Mouse (Mus musculus) hindbrain, embryonic 13.5 days (tissue): ENCODE results near the gene Mc3r. TPM values are rescaled to one million over a fixed set of nuclear protein-coding genes. Genes with fewer than 3 reads are reported as not detected.

ENCODE experiments used
- ATAC-seq: fragments of 200-750 bp; cut with Nextera tagmentation; 2 replicates; pipeline ENCODE4 v1.8.0; 2017; ENCODE audit warnings: moderate TSS enrichment; ENCODE audit not compliant: low FRiP score
- H3K27ac ChIP-seq: fragments of 300-500 bp; sonication (generic); 2 replicates; pipeline ENCODE4 v1.5.1; 2015; ENCODE audit warnings: inconsistent platforms, mild to moderate bottlenecking, moderate library complexity
- H3K27me3 ChIP-seq: fragments of 300-500 bp; sonication (generic); 2 replicates; pipeline ENCODE4 v1.6.1; 2015; ENCODE audit warnings: mild to moderate bottlenecking, inconsistent platforms
- H3K36me3 ChIP-seq: fragments of 300-500 bp; sonication (generic); 2 replicates; pipeline ENCODE4 v1.6.1; 2015; ENCODE audit warnings: mild to moderate bottlenecking, inconsistent platforms
- H3K4me1 ChIP-seq: fragments of 300-500 bp; sonication (generic); replicated peaks from 2 replicates; pipeline ENCODE4 v1.6.1; 2015; ENCODE audit warnings: inconsistent platforms
- H3K4me2 ChIP-seq: fragments of 300-500 bp; sonication (generic); 2 replicates; pipeline ENCODE4 v1.6.1; 2015; ENCODE audit warnings: inconsistent platforms, mild to moderate bottlenecking, moderate library complexity
- H3K4me3 ChIP-seq: fragments of 300-500 bp; sonication (generic); 2 replicates; pipeline ENCODE4 v1.5.1; 2015; ENCODE audit warnings: mild to moderate bottlenecking, inconsistent platforms
- H3K9ac ChIP-seq: fragments of 300-500 bp; sonication (generic); 2 replicates; pipeline ENCODE4 v1.6.1; 2015; ENCODE audit warnings: mild to moderate bottlenecking, inconsistent platforms
- H3K9me3 ChIP-seq: fragments of 300-500 bp; sonication (generic); 2 replicates; pipeline ENCODE4 v1.6.1; 2016; ENCODE audit warnings: inconsistent platforms
- WGBS: fragments of 180-500 bp; shearing (Covaris S2); methylation state at CpG from one replicate; pipeline ENCODE4 v1.1.7; 2015; 5-methylcytosine and 5-hydroxymethylcytosine counted together
- polyA plus RNA-seq: library from polyadenylated mRNA; unstranded; fragments of >200 nt; fragmentation: Nextera tagmentation; extraction: Ambion mirVana; gene quantifications from 2 replicates; pipeline ENCODE4 v1.2.1, GENCODE M21; 2015

Gene Mc3r
- polyA plus RNA-seq, 1 experiment from 2014 or later = 0.06 TPM

- no peak for ATAC-seq
- 82% methylated on average over 7 of the region's 7 CpGs for WGBS
- H3K4me3 ChIP-seq = no peak overlapping the region
- peaks cover 23% of the 10 kb centered on the region for H3K27me3 ChIP-seq
- H3K36me3 ChIP-seq = no peaks in the 10 kb centered on the region
- H3K9ac ChIP-seq = no peak overlapping the region
- no peak overlapping the region for H3K4me2 ChIP-seq
- H3K27ac ChIP-seq = no peak overlapping the region
- H3K4me1 ChIP-seq = 0 out of 2 replicates have a peak, but pooled peaks cover 3% of the 10 kb centered on the region
- H3K9me3 ChIP-seq = no peaks in the 10 kb centered on the region
These were observed 25.4 kb upstream of the Mc3r start for GRCm38 (mm10) chr2:172222891-172223290.

- H3K27ac ChIP-seq = no peak overlapping the region
- WGBS = 90% methylated on average over 8 of the region's 8 CpGs
- no peak for ATAC-seq
These were observed 24.7 kb upstream of the Mc3r start for GRCm38 (mm10) chr2:172223451-172224200.

DNA sequence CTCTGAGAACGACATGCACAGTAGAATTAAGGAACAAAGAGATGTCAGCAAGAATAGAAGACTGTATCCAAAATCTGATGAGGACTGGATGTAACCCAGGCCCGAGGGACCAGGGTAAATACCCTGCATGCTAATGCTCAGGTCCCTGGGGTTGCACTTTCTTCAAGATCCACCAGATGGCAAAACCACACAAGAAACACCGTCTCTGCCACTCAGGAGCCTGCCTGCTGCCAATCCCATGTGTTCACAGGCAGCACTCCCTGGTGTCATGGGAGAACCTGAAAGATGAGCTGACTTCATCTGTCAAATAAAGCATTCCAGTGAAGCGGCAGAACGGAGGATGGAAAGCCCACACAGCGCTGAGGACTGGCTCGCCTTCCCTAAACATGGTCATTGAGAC, 21.3 kb upstream of the Mc3r start:
- ATAC-seq = peak; percentile 59
- H3K27me3 ChIP-seq = peaks cover 22% of the 10 kb centered on the region
- WGBS = 36% methylated on average over 7 of the region's 7 CpGs
- H3K4me3 ChIP-seq = no peak overlapping the region
- no peaks in the 10 kb centered on the region for H3K36me3 ChIP-seq
- no peak overlapping the region for H3K4me2 ChIP-seq
- 0 out of 2 replicates have a peak, but pooled peaks cover 3% of the 10 kb centered on the region for H3K4me1 ChIP-seq
- no peaks in the 10 kb centered on the region for H3K9me3 ChIP-seq
- no peak overlapping the region for H3K9ac ChIP-seq
- no peak overlapping the region for H3K27ac ChIP-seq

More at GRCm38 (mm10) chr2:172223451-172224200, 24.7 kb upstream of the Mc3r start:
- Histone ChIP-seq H3K27me3 (peaks cover 23% of the 10 kb centered on the region), H3K4me3 (no peak overlapping the region), H3K4me2 (no peak overlapping the region), H3K4me1 (0 out of 2 replicates have a peak, but pooled peaks cover 3% of the 10 kb centered on the region), H3K9ac (no peak overlapping the region), H3K9me3 (no peaks in the 10 kb centered on the region), H3K36me3 (no peaks in the 10 kb centered on the region)

DNA sequence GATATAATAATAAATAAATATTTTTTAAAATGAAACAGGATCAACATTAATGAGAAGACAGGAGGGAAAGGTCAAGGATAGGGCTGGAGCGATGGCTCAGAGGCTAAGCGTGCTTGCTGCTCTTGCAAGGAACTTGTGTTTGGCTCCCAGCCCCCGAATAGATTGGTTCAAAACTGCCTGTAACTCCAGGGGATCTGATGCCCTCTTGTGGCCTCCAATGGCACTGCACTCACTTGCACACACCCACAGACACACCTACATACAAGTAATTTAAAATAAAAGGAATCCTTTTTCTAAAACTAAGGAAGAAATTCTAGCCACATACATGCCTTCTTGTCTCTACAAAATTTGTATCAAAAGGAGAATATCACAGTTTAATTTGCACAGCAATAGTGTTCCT, 20.5 kb upstream of the Mc3r start:
- no peak for ATAC-seq
- no peaks in the 10 kb centered on the region for H3K9me3 ChIP-seq
- WGBS = 99% methylated on average over 3 of the region's 3 CpGs

GRCm38 (mm10) chr2:172229190-172229589, 19.1 kb upstream of the Mc3r start:
- H3K27ac ChIP-seq = no peak overlapping the region
- H3K4me2 ChIP-seq = no peak overlapping the region
- H3K4me1 ChIP-seq = 0 out of 2 replicates have a peak, but pooled peaks cover 3% of the 10 kb centered on the region
- H3K4me3 ChIP-seq = no peak overlapping the region
- 65% methylated on average over 3 of the region's 3 CpGs for WGBS
- peaks cover 7% of the 10 kb centered on the region; the same call in 1 of the 2 replicates for H3K27me3 ChIP-seq
- no peak for ATAC-seq
- no peak overlapping the region for H3K9ac ChIP-seq
- H3K36me3 ChIP-seq = no peaks in the 10 kb centered on the region
- no peaks in the 10 kb centered on the region for H3K9me3 ChIP-seq

More for the DNA sequence above, 20.5 kb upstream of the Mc3r start:
- H3K36me3 ChIP-seq = no peaks in the 10 kb centered on the region
- H3K27ac ChIP-seq = no peak overlapping the region
- H3K4me3 ChIP-seq = no peak overlapping the region
- no peak overlapping the region for H3K4me2 ChIP-seq
- H3K9ac ChIP-seq = no peak overlapping the region
- H3K4me1 ChIP-seq = 0 out of 2 replicates have a peak, but pooled peaks cover 3% of the 10 kb centered on the region
- peaks cover 14% of the 10 kb centered on the region for H3K27me3 ChIP-seq

- H3K9ac ChIP-seq = no peak overlapping the region
- peaks cover 4% of the 10 kb centered on the region; the same call in 1 of the 2 replicates for H3K27me3 ChIP-seq
- no peaks in the 10 kb centered on the region for H3K36me3 ChIP-seq
- H3K4me2 ChIP-seq = no peak overlapping the region
- H3K4me1 ChIP-seq = 0 out of 2 replicates have a peak, but pooled peaks cover 3% of the 10 kb centered on the region
- no peak overlapping the region for H3K4me3 ChIP-seq
- no peak overlapping the region for H3K27ac ChIP-seq
- no peak for ATAC-seq
- 68% methylated on average over 4 of the region's 4 CpGs for WGBS
- no peaks in the 10 kb centered on the region for H3K9me3 ChIP-seq
These were observed 18.2 kb upstream of the Mc3r start for GRCm38 (mm10) chr2:172230126-172230525.

DNA sequence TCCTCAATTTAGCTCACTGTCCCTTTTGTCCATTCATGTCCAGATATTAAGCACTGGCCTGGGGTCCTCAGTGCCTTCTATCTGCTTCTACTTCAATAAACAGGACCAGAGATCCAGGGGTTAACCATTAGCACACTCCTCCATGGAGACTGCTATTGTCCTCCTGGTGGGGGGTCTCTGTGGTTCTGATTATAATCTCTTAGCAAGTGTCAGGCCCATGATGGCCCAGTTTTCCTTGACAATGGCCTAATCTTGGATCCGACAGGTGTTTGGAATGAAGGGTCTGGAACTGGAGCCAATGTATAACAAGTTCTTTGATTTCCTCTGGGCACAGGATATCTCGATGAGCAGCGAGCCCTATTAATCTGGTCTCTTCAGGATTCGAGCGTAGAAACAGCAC, 10.1 kb upstream of the Mc3r start:
- H3K4me1 ChIP-seq = no peaks in the 10 kb centered on the region
- no peak overlapping the region for H3K4me3 ChIP-seq
- no peak overlapping the region for H3K27ac ChIP-seq
- H3K9ac ChIP-seq = no peak overlapping the region
- H3K36me3 ChIP-seq = no peaks in the 10 kb centered on the region
- no peak overlapping the region for H3K4me2 ChIP-seq
- no peak for ATAC-seq
- H3K9me3 ChIP-seq = 0 out of 2 replicates have a peak, but pooled peaks cover 3% of the 10 kb centered on the region
- 78% methylated on average over 5 of the region's 5 CpGs for WGBS
- H3K27me3 ChIP-seq = no peaks in the 10 kb centered on the region

DNA sequence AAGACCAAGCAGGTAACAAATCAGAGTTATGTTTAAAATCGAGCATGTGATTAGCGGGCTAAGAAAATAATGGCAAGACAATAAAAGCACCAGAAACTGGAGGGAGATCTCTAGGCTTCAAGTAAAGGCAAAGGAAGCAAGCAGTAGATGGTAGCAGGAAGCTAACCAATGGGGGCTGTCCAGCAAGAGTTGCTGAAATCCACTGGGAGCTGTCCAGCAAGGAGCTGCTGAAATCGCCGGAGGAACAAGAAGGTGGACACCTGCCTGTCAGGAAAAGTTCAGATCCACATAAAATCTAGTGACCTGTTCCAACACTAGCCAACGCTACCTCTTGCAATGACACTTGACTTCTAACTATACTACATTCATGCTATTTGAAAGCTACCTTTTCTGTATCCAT, 7.3 kb upstream of the Mc3r start:
- Histone ChIP-seq H3K4me2 (no peak overlapping the region), H3K4me1 (no peaks in the 10 kb centered on the region)

DNA sequence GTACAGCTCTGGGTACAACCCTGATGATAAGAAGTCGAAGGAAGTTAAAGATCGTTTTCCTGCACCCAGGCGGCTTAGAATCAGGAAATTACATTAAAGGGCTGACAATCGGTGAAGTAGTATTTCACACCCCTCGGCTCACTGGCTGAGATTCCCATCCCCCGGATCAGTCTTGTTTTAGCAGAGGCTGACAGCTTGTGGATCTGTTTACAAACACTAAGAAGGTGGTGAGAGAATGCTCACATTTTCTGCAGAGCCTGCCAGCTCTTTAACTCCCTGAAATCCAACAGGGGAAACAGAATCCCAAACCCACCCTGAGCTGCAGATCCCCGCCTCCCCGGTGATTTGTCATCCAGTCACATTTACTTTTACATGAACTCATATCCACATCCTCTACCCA, 2.8 kb upstream of the Mc3r start:
- H3K27ac ChIP-seq = no peak overlapping the region
- peaks cover 6% of the 10 kb centered on the region; the same call in 1 of the 2 replicates for H3K4me1 ChIP-seq
- H3K36me3 ChIP-seq = no peaks in the 10 kb centered on the region
- no peak overlapping the region for H3K4me3 ChIP-seq
- no peak overlapping the region for H3K4me2 ChIP-seq
- H3K27me3 ChIP-seq = peaks cover 24% of the 10 kb centered on the region
- no peak for ATAC-seq
- WGBS = 81% methylated on average over 8 of the region's 8 CpGs
- H3K9ac ChIP-seq = no peak overlapping the region
- H3K9me3 ChIP-seq = no peaks in the 10 kb centered on the region

More for the DNA sequence above, 7.3 kb upstream of the Mc3r start:
- H3K9me3 ChIP-seq = 0 out of 2 replicates have a peak, but pooled peaks cover 3% of the 10 kb centered on the region
- no peak overlapping the region for H3K27ac ChIP-seq
- no peaks in the 10 kb centered on the region for H3K36me3 ChIP-seq
- H3K4me3 ChIP-seq = no peak overlapping the region
- no peaks in the 10 kb centered on the region for H3K27me3 ChIP-seq
- no peak overlapping the region for H3K9ac ChIP-seq
- no peak for ATAC-seq
- WGBS = 23% methylated on average over 5 of the region's 5 CpGs

DNA sequence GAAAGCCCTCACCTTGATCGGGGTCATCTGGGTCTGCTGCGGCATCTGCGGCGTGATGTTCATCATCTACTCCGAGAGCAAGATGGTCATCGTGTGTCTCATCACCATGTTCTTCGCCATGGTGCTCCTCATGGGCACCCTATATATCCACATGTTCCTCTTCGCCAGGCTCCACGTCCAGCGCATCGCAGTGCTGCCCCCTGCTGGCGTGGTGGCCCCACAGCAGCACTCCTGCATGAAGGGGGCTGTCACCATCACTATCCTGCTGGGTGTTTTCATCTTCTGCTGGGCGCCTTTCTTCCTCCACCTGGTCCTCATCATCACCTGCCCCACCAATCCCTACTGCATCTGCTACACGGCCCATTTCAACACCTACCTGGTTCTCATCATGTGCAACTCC, 1.0 kb downstream of the Mc3r start:
- peaks cover 6% of the 10 kb centered on the region; the same call in 1 of the 2 replicates for H3K4me1 ChIP-seq
- no peak for ATAC-seq
- no peak overlapping the region for H3K4me2 ChIP-seq
- H3K27ac ChIP-seq = no peak overlapping the region
- H3K36me3 ChIP-seq = no peaks in the 10 kb centered on the region
- 77% methylated on average over 14 of the region's 14 CpGs for WGBS
- no peak overlapping the region for H3K4me3 ChIP-seq
- H3K27me3 ChIP-seq = peaks cover 27% of the 10 kb centered on the region
- H3K9me3 ChIP-seq = no peaks in the 10 kb centered on the region
- no peak overlapping the region for H3K9ac ChIP-seq

- H3K9ac ChIP-seq = no peak overlapping the region
- peaks cover 6% of the 10 kb centered on the region; the same call in 1 of the 2 replicates for H3K9me3 ChIP-seq
- ATAC-seq = no peak; the same call in 1 of the 2 replicates
- WGBS = 65% methylated on average over 6 of the region's 6 CpGs
- no peak overlapping the region for H3K4me2 ChIP-seq
- no peaks in the 10 kb centered on the region; the same call in 1 of the 2 replicates for H3K27me3 ChIP-seq
- H3K36me3 ChIP-seq = no peaks in the 10 kb centered on the region
- no peak overlapping the region; the same call in 1 of the 2 replicates for H3K27ac ChIP-seq
- 0 out of 2 replicates have a peak, but pooled peaks cover 3% of the 10 kb centered on the region for H3K4me1 ChIP-seq
- H3K4me3 ChIP-seq = no peak overlapping the region
These were observed 8.1 kb downstream of the Mc3r start for GRCm38 (mm10) chr2:172256418-172256817.

- Histone ChIP-seq H3K4me2 (no peak overlapping the region), H3K27ac (no peak overlapping the region), H3K4me3 (no peak overlapping the region), H3K36me3 (no peaks in the 10 kb centered on the region), H3K27me3 (no peaks in the 10 kb centered on the region; the same call in 1 of the 2 replicates), H3K9me3 (peaks cover 6% of the 10 kb centered on the region; the same call in 1 of the 2 replicates), H3K4me1 (0 out of 2 replicates have a peak, but pooled peaks cover 3% of the 10 kb centered on the region), H3K9ac (no peak overlapping the region)
- 88% methylated on average over 5 of the region's 5 CpGs for WGBS
- ATAC-seq = no peak
These were observed 8.7 kb downstream of the Mc3r start for GRCm38 (mm10) chr2:172256956-172257355.
